Mouse (Mus musculus) gastrocnemius, postnatal 25 days (tissue): ENCODE data around the gene Fn3krp. TPM values are rescaled to one million over a fixed set of nuclear protein-coding genes. Genes with fewer than 3 reads are reported as not detected.

Experiments used
- DNase-seq: peaks from one replicate; pipeline ENCODE4 v3.0.0; 2022
- long read RNA-seq, 2 experiments: library from polyadenylated mRNA; stranded (forward); transcript quantifications; one replicate each; pipeline ENCODE4 v2.0.0; 2021
- total RNA-seq, 2 experiments: library from RNA; stranded (reverse); gene quantifications; 1 replicate in 1 of 2; 2 replicates in 1 of 2; pipeline ENCODE4 v1.2.3; 2021

The Fn3krp gene
- total RNA-seq = 1 to 10 TPM; 3.5 to 4.4 TPM
- long read RNA-seq, experiment 1 = 0 reads
- long read RNA-seq, experiment 2 = 0 reads

GRCm38 (mm10) chr11:121420830-121421552 is at the start of gene Fn3krp:
Gene Fn3krp (plus strand): TSS chr11:121421401.
- peak; percentile 99 for DNase-seq

GRCm38 (mm10) chr11:121373305-121373704 is 47.9 kb upstream of the Fn3krp start:
- DNase-seq = no peak

GRCm38 (mm10) chr11:121378644-121379043 is 42.6 kb upstream of the Fn3krp start:
- no peak for DNase-seq

- DNase-seq = no peak
These were observed 40.9 kb upstream of the Fn3krp start for GRCm38 (mm10) chr11:121380294-121380693.

GRCm38 (mm10) chr11:121387750-121388553 is 33.2 kb upstream of the Fn3krp start, which contains the start of gene Rab40b:
Gene Rab40b (minus strand): TSS chr11:121388251.
- DNase-seq = peak; percentile 92

- DNase-seq = no peak
These were observed 32.7 kb upstream of the Fn3krp start for GRCm38 (mm10) chr11:121388554-121388945.

GRCm38 (mm10) chr11:121390793-121391192 is 30.4 kb upstream of the Fn3krp start:
- DNase-seq = no peak

- no peak for DNase-seq
These were observed 28.8 kb upstream of the Fn3krp start for GRCm38 (mm10) chr11:121392405-121392804.

GRCm38 (mm10) chr11:121407366-121408155 is 13.6 kb upstream of the Fn3krp start:
- no peak for DNase-seq

GRCm38 (mm10) chr11:121414762-121415161 is 6.4 kb upstream of the Fn3krp start:
- DNase-seq = no peak

- DNase-seq = no peak
These were observed 5.8 kb upstream of the Fn3krp start for GRCm38 (mm10) chr11:121415351-121415750.

- no peak for DNase-seq
These were observed 3.2 kb upstream of the Fn3krp start for GRCm38 (mm10) chr11:121417971-121418370.

- DNase-seq = no peak
These were observed 2.3 kb upstream of the Fn3krp start for GRCm38 (mm10) chr11:121418932-121419331.

GRCm38 (mm10) chr11:121420379-121420778 is 822 bp upstream of the Fn3krp start:
- no peak for DNase-seq

GRCm38 (mm10) chr11:121421553-121422173 is 462 bp downstream of the Fn3krp start:
- DNase-seq = no peak

GRCm38 (mm10) chr11:121433397-121433796 is 12.2 kb downstream of the Fn3krp start:
- no peak for DNase-seq

- peak; percentile 88 for DNase-seq
These were observed 13.3 kb downstream of the Fn3krp start, which contains the start of gene Fn3k for GRCm38 (mm10) chr11:121434156-121435155. Gene Fn3k (plus strand): TSS chr11:121434913.

GRCm38 (mm10) chr11:121437236-121437635 is 16.0 kb downstream of the Fn3krp start:
- no peak for DNase-seq

- DNase-seq = no peak
These were observed 18.6 kb downstream of the Fn3krp start for GRCm38 (mm10) chr11:121439686-121440292.

GRCm38 (mm10) chr11:121441653-121442052 is 20.5 kb downstream of the Fn3krp start:
- DNase-seq = no peak
